Mouse (Mus musculus): ENCODE results near the gene C330021F23Rik. TPM values are rescaled to one million over a fixed set of nuclear protein-coding genes. Genes with fewer than 3 reads are reported as not detected.
A peak's percentile ranks its signal among the peaks of the same experiment; 100 is the strongest.

C330021F23Rik gene
- total RNA-seq, 1 experiment, result 4.6 TPM

DNA sequence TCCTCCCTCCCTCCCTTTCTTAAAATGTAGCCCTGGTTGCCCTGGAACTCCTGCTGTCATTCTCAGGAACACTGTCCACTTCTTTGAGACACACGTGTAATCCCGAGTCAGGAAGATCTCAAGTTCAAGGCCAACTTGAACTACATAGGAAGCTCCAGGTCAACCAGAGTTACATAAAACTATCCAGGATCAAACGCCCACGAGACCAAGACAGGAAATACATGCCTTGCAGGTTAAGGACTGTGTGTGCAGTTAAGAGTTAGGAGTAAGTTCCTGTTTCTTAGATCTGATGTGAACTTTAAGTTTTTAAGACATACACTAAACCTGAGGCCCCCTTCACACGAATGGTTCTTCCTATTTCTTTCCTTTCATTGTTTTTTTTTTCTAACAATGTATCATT, 59.2 kb downstream of the C330021F23Rik start:
- TF ChIP-seq CHD2 (IDR thresholded peaks at IDR 0.05; ENCODE audit: low read depth, low read length) (no peak), HCFC1 (IDR thresholded peaks at IDR 0.05; ENCODE audit: borderline replicate concordance, insufficient read depth, low read length) (no peak)
- no peaks in the 10 kb centered on the region for H3K9me3 ChIP-seq (ENCODE audit: control insufficient read depth, insufficient read depth, low read depth, low read length)
- H3K9ac ChIP-seq (ENCODE audit: insufficient read depth, low read depth, low read length, poor library complexity, severe bottlenecking), result no peak overlapping the region
- in situ Hi-C loops (cut with MboI; ENCODE audit: low sequenced_read_pairs in 2 of 2, unreplicated experiment in 2 of 2), result no loop called here
- H3K27ac ChIP-seq (ENCODE audit: insufficient read depth, low read depth, low read length, poor library complexity, severe bottlenecking), result no peak overlapping the region
- no peak for DNase-seq (ENCODE audit: low read depth, low spot score)
- H3K4me3 ChIP-seq (ENCODE audit: insufficient read depth in 1 of 2, low read depth in 1 of 2, low read length in 2 of 2, poor library complexity in 1 of 2, severe bottlenecking in 1 of 2), result no peak overlapping the region
- H3K4me1 ChIP-seq (ENCODE audit: control insufficient read depth in 2 of 2, insufficient read depth in 2 of 2, low read length in 2 of 2, poor library complexity in 1 of 2), result 0 out of 4 replicates have a peak, but pooled peaks cover 0 to 2% of the 10 kb centered on the region in 2 experiments
- H3K36me3 ChIP-seq (ENCODE audit: control insufficient read depth, insufficient read depth, low read length, poor library complexity, severe bottlenecking), result no peaks in the 10 kb centered on the region

DNA sequence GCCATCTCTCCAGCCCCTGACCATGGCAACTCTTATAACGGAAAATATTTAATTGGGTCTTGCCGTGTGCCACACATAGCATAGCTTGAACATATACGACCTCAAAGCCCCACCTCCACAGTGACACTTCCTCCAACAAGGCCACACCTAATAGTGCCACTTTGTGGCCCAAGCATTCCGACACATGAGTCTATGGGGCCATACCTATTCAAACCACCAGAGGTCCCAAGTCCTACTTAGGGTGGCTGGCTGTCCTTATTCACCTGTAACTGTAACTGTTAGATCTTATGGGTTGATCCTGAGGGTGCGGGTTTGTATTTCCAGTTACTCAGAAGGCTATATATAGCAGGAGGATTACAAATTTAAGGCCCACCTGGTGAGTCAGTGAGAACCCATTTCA, 60.2 kb downstream of the C330021F23Rik start:
- no peaks in the 10 kb centered on the region for H3K9me3 ChIP-seq (ENCODE audit: control insufficient read depth, insufficient read depth, low read depth, low read length)
- TF ChIP-seq CHD2 (IDR thresholded peaks at IDR 0.05; ENCODE audit: low read depth, low read length), result no peak
- TF ChIP-seq MAFK (IDR thresholded peaks at IDR 0.05; ENCODE audit: insufficient read depth, low read depth, low read length), result no peak
- TF ChIP-seq ZNF384 (IDR thresholded peaks at IDR 0.05; ENCODE audit: low read depth, low read length), result no peak
- no peak for TF ChIP-seq HCFC1 (IDR thresholded peaks at IDR 0.05; ENCODE audit: borderline replicate concordance, insufficient read depth, low read length)
- TF ChIP-seq ZC3H11A (IDR thresholded peaks at IDR 0.05; ENCODE audit: borderline replicate concordance, low read depth, low read length), result no peak
- DNase-seq (ENCODE audit: low read depth, low spot score), result no peak
- no peaks in the 10 kb centered on the region for H3K4me1 ChIP-seq (ENCODE audit: control insufficient read depth in 2 of 2, insufficient read depth in 2 of 2, low read length in 2 of 2, poor library complexity in 1 of 2)
- no peak overlapping the region for H3K27ac ChIP-seq (ENCODE audit: insufficient read depth, low read depth, low read length, poor library complexity, severe bottlenecking)
- in situ Hi-C loops (cut with MboI; ENCODE audit: low sequenced_read_pairs in 2 of 2, unreplicated experiment in 2 of 2), result no loop called here
- no peak overlapping the region for H3K9ac ChIP-seq (ENCODE audit: insufficient read depth, low read depth, low read length, poor library complexity, severe bottlenecking)
- no peak overlapping the region for H3K4me3 ChIP-seq (ENCODE audit: insufficient read depth in 1 of 2, low read depth in 1 of 2, low read length in 2 of 2, poor library complexity in 1 of 2, severe bottlenecking in 1 of 2)
- no peaks in the 10 kb centered on the region for H3K36me3 ChIP-seq (ENCODE audit: control insufficient read depth, insufficient read depth, low read length, poor library complexity, severe bottlenecking)

DNA sequence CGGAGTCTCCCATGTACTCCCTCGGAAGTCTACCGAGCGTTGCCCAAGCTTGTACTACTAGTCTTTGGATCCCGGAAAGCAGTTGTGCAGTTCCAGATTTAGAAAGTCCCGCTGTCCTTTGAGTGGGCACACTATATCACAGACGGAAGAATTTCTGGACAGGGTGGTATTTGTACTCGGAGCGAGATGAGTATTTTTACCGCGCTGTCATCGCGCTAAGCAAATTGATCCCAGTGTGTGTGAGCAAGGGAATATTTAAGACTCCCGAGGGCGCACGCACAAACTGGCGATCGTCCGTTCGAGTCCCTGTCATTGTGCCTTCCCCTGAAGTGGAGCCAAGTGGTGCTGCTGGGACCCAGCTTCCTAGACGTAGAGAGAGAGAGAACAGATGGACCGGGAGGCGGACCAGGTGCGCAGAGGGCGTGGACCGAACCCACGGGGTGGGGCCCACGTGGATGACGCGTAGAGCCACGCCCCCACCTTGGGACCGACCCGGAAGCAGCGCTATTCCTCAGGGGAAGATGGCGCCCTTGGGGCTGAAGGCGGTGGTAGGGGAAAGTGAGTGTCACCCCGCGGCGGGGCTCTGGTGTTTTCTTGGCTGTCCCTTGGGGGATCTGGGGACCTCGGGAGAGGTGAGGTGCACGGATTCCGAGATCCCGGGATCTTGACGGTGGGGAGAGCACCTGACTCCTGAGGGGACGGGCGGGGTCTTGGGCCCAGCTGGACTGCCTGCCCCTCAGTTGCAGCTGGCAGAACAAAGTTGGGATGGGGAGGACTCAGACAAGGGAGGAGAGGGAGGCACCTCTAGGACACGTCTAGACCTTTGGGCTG, 63.1 kb downstream of the C330021F23Rik start, which contains the start of gene Stxbp2:
Gene Stxbp2 (plus strand): TSS at position 309 of the 831 bp plus-strand sequence.
- Histone ChIP-seq H3K27ac (ENCODE audit: insufficient read depth, low read depth, low read length, poor library complexity, severe bottlenecking) (no peak within 1 kb of the TSS), H3K36me3 (ENCODE audit: control insufficient read depth, insufficient read depth, low read length, poor library complexity, severe bottlenecking) (peaks cover 17% of the 10 kb centered on the region; the same call in 1 of the 2 replicates), H3K9ac (ENCODE audit: insufficient read depth, low read depth, low read length, poor library complexity, severe bottlenecking) (peak within 1 kb of the TSS; percentile 74), H3K9me3 (ENCODE audit: control insufficient read depth, insufficient read depth, low read depth, low read length) (no peaks in the 10 kb centered on the region), H3K4me3 (ENCODE audit: insufficient read depth in 1 of 2, low read depth in 1 of 2, low read length in 2 of 2, poor library complexity in 1 of 2, severe bottlenecking in 1 of 2) (peak within 1 kb of the TSS; percentile 75 to 99), H3K4me1 (ENCODE audit: control insufficient read depth in 2 of 2, insufficient read depth in 2 of 2, low read length in 2 of 2, poor library complexity in 1 of 2) (no peaks in the 10 kb centered on the region)
- TF ChIP-seq CHD2 (IDR thresholded peaks at IDR 0.05; ENCODE audit: low read depth, low read length), result no peak
- TF ChIP-seq ZC3H11A (IDR thresholded peaks at IDR 0.05; ENCODE audit: borderline replicate concordance, low read depth, low read length), result peak; percentile 6; the same call in 1 of the 2 replicates
- peak; percentile 67 for DNase-seq (ENCODE audit: low read depth, low spot score)
- in situ Hi-C loops (cut with MboI; ENCODE audit: low sequenced_read_pairs in 2 of 2, unreplicated experiment in 2 of 2), result no loop called here

- DNase-seq (ENCODE audit: low read depth, low spot score), result no peak
- Histone ChIP-seq H3K36me3 (ENCODE audit: control insufficient read depth, insufficient read depth, low read length, poor library complexity, severe bottlenecking) (peaks cover 22% of the 10 kb centered on the region; the same call in 1 of the 2 replicates), H3K4me1 (ENCODE audit: control insufficient read depth in 2 of 2, insufficient read depth in 2 of 2, low read length in 2 of 2, poor library complexity in 1 of 2) (no peaks in the 10 kb centered on the region), H3K9ac (ENCODE audit: insufficient read depth, low read depth, low read length, poor library complexity, severe bottlenecking) (peak overlapping the region; percentile 74), H3K27ac (ENCODE audit: insufficient read depth, low read depth, low read length, poor library complexity, severe bottlenecking) (no peak overlapping the region), H3K4me3 (ENCODE audit: insufficient read depth in 1 of 2, low read depth in 1 of 2, low read length in 2 of 2, poor library complexity in 1 of 2, severe bottlenecking in 1 of 2) (peak overlapping the region; percentile 75 to 99), H3K9me3 (ENCODE audit: control insufficient read depth, insufficient read depth, low read depth, low read length) (no peaks in the 10 kb centered on the region)
- in situ Hi-C loops (cut with MboI; ENCODE audit: low sequenced_read_pairs in 2 of 2, unreplicated experiment in 2 of 2), result no loop called here
- TF ChIP-seq ZNF384 (IDR thresholded peaks at IDR 0.05; ENCODE audit: low read depth, low read length) (no peak), HCFC1 (IDR thresholded peaks at IDR 0.05; ENCODE audit: borderline replicate concordance, insufficient read depth, low read length) (no peak), ZC3H11A (IDR thresholded peaks at IDR 0.05; ENCODE audit: borderline replicate concordance, low read depth, low read length) (no peak), CHD2 (IDR thresholded peaks at IDR 0.05; ENCODE audit: low read depth, low read length) (no peak), MAFK (IDR thresholded peaks at IDR 0.05; ENCODE audit: insufficient read depth, low read depth, low read length) (no peak)
Observed at GRCm38 (mm10) chr8:3631478-3631875, 63.7 kb downstream of the C330021F23Rik start.

Other genes starting within 250 kb of the C330021F23Rik start
- gene A430078G23Rik, start 214.6 kb upstream of the C330021F23Rik start, total RNA-seq (2012; rRNA removed), result 0.18 and 0.69 TPM in 2 replicates
- gene Arhgef18, start 175.0 kb upstream of the C330021F23Rik start, total RNA-seq (2012; rRNA removed), result 34.7 and 40.9 TPM in 2 replicates
- gene Pex11g, start 100.3 kb upstream of the C330021F23Rik start, total RNA-seq (2012; rRNA removed), result 3.2 and 5.5 TPM in 2 replicates
- gene Tex45, start 97.1 kb upstream of the C330021F23Rik start, total RNA-seq (2012; rRNA removed), result 0.16 TPM in 1 of 2 replicates, not detected in the other
- gene Zfp358, start 74.9 kb upstream of the C330021F23Rik start, total RNA-seq (2012; rRNA removed), result 5.1 and 7.1 TPM in 2 replicates
- gene Mcoln1, start 67.5 kb upstream of the C330021F23Rik start, total RNA-seq (2012; rRNA removed), result 48.6 and 79.9 TPM in 2 replicates
- 125 and 201 TPM in 2 replicates for gene Pnpla6, start 52.6 kb upstream of the C330021F23Rik start, total RNA-seq (2012; rRNA removed)
- gene Camsap3, start 19.3 kb downstream of the C330021F23Rik start, total RNA-seq (2012; rRNA removed), result 22.4 and 36.8 TPM in 2 replicates
- 76.0 and 78.9 TPM in 2 replicates for gene Xab2, start 53.3 kb downstream of the C330021F23Rik start, total RNA-seq (2012; rRNA removed)
- 97.6 and 110 TPM in 2 replicates for gene Pet100, start 53.6 kb downstream of the C330021F23Rik start, total RNA-seq (2012; rRNA removed)
- gene Pcp2, start 57.6 kb downstream of the C330021F23Rik start, total RNA-seq (2012; rRNA removed), result 0.79 and 0.89 TPM in 2 replicates
- gene Stxbp2, start 63.0 kb downstream of the C330021F23Rik start, total RNA-seq (2012; rRNA removed), result 38.5 and 50.5 TPM in 2 replicates
- 0.45 and 0.74 TPM in 2 replicates for gene Retn, start 87.8 kb downstream of the C330021F23Rik start, total RNA-seq (2012; rRNA removed)
- 0.22 and 0.32 TPM in 2 replicates for gene Mcemp1, start 97.8 kb downstream of the C330021F23Rik start, total RNA-seq (2012; rRNA removed)
- gene Fcor, start 104.4 kb downstream of the C330021F23Rik start, total RNA-seq (2012; rRNA removed), result 11.6 TPM in 2 replicates
- 20.4 and 29.0 TPM in 2 replicates for gene Trappc5, start 108.3 kb downstream of the C330021F23Rik start, total RNA-seq (2012; rRNA removed)
- gene Fcer2a, start 126.2 kb downstream of the C330021F23Rik start, total RNA-seq (2012; rRNA removed), result 0.16 and 0.18 TPM in 2 replicates
- not detected in 2 replicates for gene Clec4g, start 152.7 kb downstream of the C330021F23Rik start, total RNA-seq (2012; rRNA removed)
- not detected in 2 replicates for gene Cd209a, start 181.0 kb downstream of the C330021F23Rik start, total RNA-seq (2012; rRNA removed)

Measured in ES-E14 (cell line).